Mouse (Mus musculus): ENCODE measurements around the gene Mc3r.

Mc3r gene

GRCm38 (mm10) chr2:172299126-172299921 lies 51.0 kb downstream of the Mc3r start:
- no peak for DNase-seq (ENCODE audit: low read depth, low spot score)
